Mouse (Mus musculus): ENCODE measurements around the gene Mrgpra6.

Mrgpra6 gene

GRCm38 (mm10) chr7:47204830-47205229, at the start of gene Mrgpra6:
Mrgpra6 (minus strand) TSS chr7:47204920.
- DNase-seq (ENCODE audit: low spot score), result no peak

- no peak for DNase-seq (ENCODE audit: low spot score)
These were observed 48.0 kb upstream of the Mrgpra6 start, which contains the start of gene Mrgpra9 for GRCm38 (mm10) chr7:47252770-47253169. Mrgpra9 (minus strand) TSS chr7:47252848.

- no peak for DNase-seq (ENCODE audit: low spot score)
These were observed 39.9 kb upstream of the Mrgpra6 start for GRCm38 (mm10) chr7:47244658-47245057.

- DNase-seq (ENCODE audit: low spot score), result no peak
These were observed 9.4 kb downstream of the Mrgpra6 start for GRCm38 (mm10) chr7:47195271-47195670.

GRCm38 (mm10) chr7:47170814-47171213, 33.9 kb downstream of the Mrgpra6 start:
- no peak for DNase-seq (ENCODE audit: low spot score)

GRCm38 (mm10) chr7:47165028-47165427, 39.7 kb downstream of the Mrgpra6 start:
- no peak for DNase-seq (ENCODE audit: low spot score)

- no peak for DNase-seq (ENCODE audit: low spot score)
These were observed 41.5 kb downstream of the Mrgpra6 start for GRCm38 (mm10) chr7:47163203-47163602.

- no peak for DNase-seq (ENCODE audit: low spot score)
These were observed 46.3 kb downstream of the Mrgpra6 start for GRCm38 (mm10) chr7:47158451-47158850.

- no peak for DNase-seq (ENCODE audit: low spot score)
These were observed 47.0 kb downstream of the Mrgpra6 start for GRCm38 (mm10) chr7:47157743-47158142.

- no peak for DNase-seq (ENCODE audit: low spot score)
These were observed 48.9 kb downstream of the Mrgpra6 start for GRCm38 (mm10) chr7:47155849-47156248.

- no peak for DNase-seq (ENCODE audit: low spot score)
These were observed 49.3 kb downstream of the Mrgpra6 start for GRCm38 (mm10) chr7:47155396-47155795.

- DNase-seq (ENCODE audit: low spot score), result no peak
These were observed 54.2 kb downstream of the Mrgpra6 start for GRCm38 (mm10) chr7:47150420-47151061.

GRCm38 (mm10) chr7:47148298-47148697, 56.4 kb downstream of the Mrgpra6 start:
- DNase-seq (ENCODE audit: low spot score), result no peak

GRCm38 (mm10) chr7:47146034-47146812, 58.5 kb downstream of the Mrgpra6 start:
- DNase-seq (ENCODE audit: low spot score), result no peak

GRCm38 (mm10) chr7:47144299-47144698, 60.4 kb downstream of the Mrgpra6 start:
- DNase-seq (ENCODE audit: low spot score), result no peak

- no peak for DNase-seq (ENCODE audit: low spot score)
These were observed 64.8 kb downstream of the Mrgpra6 start for GRCm38 (mm10) chr7:47139823-47140325.

Data from ovary, postnatal 10 days (tissue).